ENCODE assay signal across 8 mouse cellular contexts in genomic region chr12:86918361-86918967, GRCm38 (mm10). TPM values are rescaled to one million over a fixed set of nuclear protein-coding genes. Genes with fewer than 3 reads are reported as not detected.
DNase-seq lines count a peak whose midpoint lies in the region; ATAC-seq lines count a peak whose summit lies in the region.

No protein-coding gene starts in this region.

- H3K9me3 ChIP-seq in forebrain, embryonic 14.5 days (replicated peaks; ENCODE audit: control insufficient read depth, low read length): no peaks in the 10 kb centered on the region
- H3K9me3 ChIP-seq in kidney, embryonic 14.5 days (ENCODE audit: control insufficient read depth, low read length): no peaks in the 10 kb centered on the region

- no peak overlapping the region for H3K4me3 ChIP-seq in forebrain, embryonic 14.5 days (ENCODE audit: low read depth, low read length)
- no peak overlapping the region for H3K4me3 ChIP-seq in kidney, embryonic 14.5 days (ENCODE audit: low read length)

- H3K27ac ChIP-seq in forebrain, embryonic 14.5 days (ENCODE audit: low read depth, low read length): peak overlapping the region; percentile 72
- H3K27ac ChIP-seq in kidney, embryonic 14.5 days (ENCODE audit: low read depth, low read length): 0 out of 2 replicates have a peak overlapping the region, but pooled peaks have one; percentile 2

- no peak overlapping the region; the same call in 1 of the 2 replicates for H3K4me2 ChIP-seq in forebrain, embryonic 14.5 days (ENCODE audit: low read length)
- no peak overlapping the region for H3K4me2 ChIP-seq in kidney, embryonic 14.5 days (replicated peaks; ENCODE audit: low read depth, low read length)

- H3K36me3 ChIP-seq in forebrain, embryonic 14.5 days (ENCODE audit: control insufficient read depth, insufficient read depth, low read length): no peaks in the 10 kb centered on the region
- no peaks in the 10 kb centered on the region for H3K36me3 ChIP-seq in kidney, embryonic 14.5 days (ENCODE audit: control insufficient read depth, insufficient read depth, low read length)

- peak overlapping the region; percentile 10 for H3K9ac ChIP-seq in forebrain, embryonic 14.5 days (ENCODE audit: low read length)
- H3K9ac ChIP-seq in kidney, embryonic 14.5 days (ENCODE audit: low read depth, low read length): no peak overlapping the region

- peak; percentile 32 for DNase-seq in gastrocnemius, postnatal 25 days
- no peak for DNase-seq in gastrocnemius, postnatal 10 days
- no peak for DNase-seq in forebrain, embryonic 14.5 days (ENCODE audit: low spot score)
- peak; percentile 63 for DNase-seq in lung, postnatal 10 days
- DNase-seq in layer of hippocampus, postnatal 10 days (ENCODE audit: low spot score in 2 of 2): no peak
- DNase-seq in adrenal gland, adult 2 months: no peak
- DNase-seq in c-Kit-positive CD71-positive TER-119-positive erythroid progenitor cells, embryonic 14.5 days (ENCODE audit: low spot score): no peak

- ATAC-seq in forebrain, embryonic 14.5 days: peak; percentile 28; the same call in 1 of the 2 replicates
- ATAC-seq in kidney, embryonic 14.5 days (ENCODE audit: low FRiP score, low TSS enrichment): 0 out of 2 replicates have a peak, but pooled peaks have one; percentile 54

- 26% methylated on average over 11 of the region's 11 CpGs for WGBS in forebrain, embryonic 14.5 days
- whole genome bisulfite sequencing in kidney, embryonic 14.5 days: 18% methylated on average over 11 of the region's 11 CpGs

- peaks cover 11% of the 10 kb centered on the region for H3K4me1 ChIP-seq in forebrain, embryonic 14.5 days (ENCODE audit: control insufficient read depth, insufficient read depth, low read length)
- peaks cover 10% of the 10 kb centered on the region for H3K4me1 ChIP-seq in kidney, embryonic 14.5 days (ENCODE audit: control insufficient read depth, insufficient read depth, low read length)

- no peaks in the 10 kb centered on the region for H3K27me3 ChIP-seq in forebrain, embryonic 14.5 days (replicated peaks; ENCODE audit: control insufficient read depth, insufficient read depth, low read length)
- peaks cover 5% of the 10 kb centered on the region for H3K27me3 ChIP-seq in kidney, embryonic 14.5 days (ENCODE audit: control insufficient read depth, insufficient read depth, low read length)

RNA-seq across cellular contexts. Expression of gene Cipc, which starts 28.4 kb away (rescaled TPM):
- total RNA-seq in gastrocnemius, postnatal 25 days (2021): 10 to 100 TPM; 22.7 to 32.3 TPM
- 10 to 100 TPM; 17.5 to 22.8 TPM for total RNA-seq in gastrocnemius, postnatal 10 days (2021)
- 47.5 and 57.0 TPM in 2 replicates for polyA plus RNA-seq in forebrain, embryonic 14.5 days (2014; fragmentation: Nextera tagmentation; extraction: Ambion mirVana)
- 12.6 and 30.4 TPM in 2 replicates for polyA plus RNA-seq in kidney, embryonic 14.5 days (2014; fragmentation: Nextera tagmentation; extraction: Ambion mirVana)
- 10 to 100 TPM; 55.2 to 58.1 TPM for total RNA-seq in layer of hippocampus, postnatal 10 days (2021)
- 10 to 100 TPM; 17.9 to 29.3 TPM for total RNA-seq in adrenal gland, adult 2 months (2021)
- 38.5 and 39.8 TPM in 2 replicates for polyA plus RNA-seq in adrenal gland, adult 2 months (2012; rRNA removed)

RNA-seq across cellular contexts. Expression of gene Irf2bpl, which starts 33.9 kb away (rescaled TPM):
- 10 to 100 TPM; 22.0 to 24.0 TPM for total RNA-seq in gastrocnemius, postnatal 25 days (2021)
- 10 to 100 TPM; 42.9 to 46.7 TPM for total RNA-seq in gastrocnemius, postnatal 10 days (2021)
- polyA plus RNA-seq in forebrain, embryonic 14.5 days (2014; fragmentation: Nextera tagmentation; extraction: Ambion mirVana): 41.4 and 56.5 TPM in 2 replicates
- 25.8 and 34.8 TPM in 2 replicates for polyA plus RNA-seq in kidney, embryonic 14.5 days (2014; fragmentation: Nextera tagmentation; extraction: Ambion mirVana)
- 10 to 100 TPM; 77.9 to 81.5 TPM for total RNA-seq in layer of hippocampus, postnatal 10 days (2021)
- 10 to 100 TPM; 51.1 to 79.5 TPM for total RNA-seq in adrenal gland, adult 2 months (2021)
- 121 and 122 TPM in 2 replicates for polyA plus RNA-seq in adrenal gland, adult 2 months (2012; rRNA removed)

Comparison
In these comparisons a context has a peak if more than half of its experiments do, and no peak if none do; other contexts are left out.
1. DNase-seq: peak in gastrocnemius, postnatal 25 days (single experiment) and lung, postnatal 10 days (single experiment); none in gastrocnemius, postnatal 10 days (single experiment), forebrain, embryonic 14.5 days (single experiment), layer of hippocampus, postnatal 10 days (0 of 2), adrenal gland, adult 2 months (single experiment) and c-Kit-positive CD71-positive TER-119-positive erythroid progenitor cells, embryonic 14.5 days (single experiment).